Mouse (Mus musculus): Measurements from ENCODE around the gene Gm6309.

DNA sequence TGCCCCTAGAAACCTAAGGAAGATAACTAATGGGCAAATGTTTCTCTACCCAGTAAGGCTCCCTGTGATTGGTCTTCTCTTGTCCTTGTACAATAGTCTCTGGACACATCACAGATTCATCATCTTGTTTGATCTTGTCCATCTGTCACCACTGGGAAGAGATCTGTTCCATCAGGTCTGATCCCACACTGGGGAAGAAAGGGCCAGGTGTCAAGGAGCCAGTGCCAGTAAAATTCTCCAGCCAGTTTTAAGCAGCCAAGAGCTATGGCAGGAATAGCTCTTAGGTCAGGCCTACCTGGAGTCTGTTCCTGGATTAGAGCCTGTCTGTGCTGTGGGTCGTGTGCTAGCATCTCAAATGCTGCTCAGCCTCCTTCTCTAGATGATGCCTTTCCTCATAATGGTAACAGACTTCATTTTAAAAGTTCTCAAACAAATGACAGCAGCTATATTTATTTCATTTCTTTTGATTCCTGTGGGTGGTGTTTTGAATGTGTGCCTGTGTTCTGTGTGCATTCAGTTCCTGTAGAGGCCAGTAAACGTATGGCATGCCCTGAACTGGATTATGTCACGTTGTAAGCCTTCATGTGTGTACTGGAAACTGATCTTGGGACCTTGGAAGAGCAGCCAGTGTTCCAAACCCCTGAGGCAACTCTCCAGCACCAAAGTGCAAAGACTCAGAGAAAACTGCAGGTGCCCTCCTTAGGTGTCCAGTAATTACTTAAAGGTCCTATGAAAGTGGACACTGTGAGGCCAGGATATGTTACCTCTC is 20.2 kb upstream of the Gm6309 start:
- no peak for TF ChIP-seq CTCF (conservative IDR thresholded peaks at IDR 0.05; ENCODE audit: low read length)
- TF ChIP-seq POU5F1 (IDR thresholded peaks at IDR 0.05; ENCODE audit: borderline replicate concordance, low read length), result no peak
- TF ChIP-seq NANOG (IDR thresholded peaks at IDR 0.05; ENCODE audit: borderline replicate concordance, low read length), result no peak
